Mouse (Mus musculus) G1E (cell line): ENCODE measurements around the gene Ppp1r35. TPM values are rescaled to one million over a fixed set of nuclear protein-coding genes. Genes with fewer than 3 reads are reported as not detected.
"Not testable (repeated sequence)": the region's sequence is repeated elsewhere in the genome, so short reads cannot be mapped to it uniquely, and the experiment has no call there.

Experiments used
- ATAC-seq: 2 replicates; pipeline ENCODE4 v1.8.0; 2016; ENCODE audit warnings: mild to moderate bottlenecking; ENCODE audit not compliant: insufficient number of reproducible peaks, poor library complexity, low FRiP score, severe bottlenecking; ENCODE audit errors: extremely low read depth
- DNase-seq: peaks from one replicate; pipeline ENCODE4 v3.0.0; 2012; ENCODE audit warnings: low spot score
- H3K27me3 ChIP-seq: 2 replicates; pipeline ENCODE4 v1.6.1; 2012; ENCODE audit warnings: mild to moderate bottlenecking, low read length, inconsistent platforms; ENCODE audit not compliant: insufficient read depth
- H3K36me3 ChIP-seq: replicated peaks from 2 replicates; pipeline ENCODE3; 2012; ENCODE audit warnings: mild to moderate bottlenecking, inconsistent platforms
- H3K4me1 ChIP-seq: 2 replicates; pipeline ENCODE4 v1.6.1; 2012; ENCODE audit warnings: low read depth, low read length, inconsistent platforms, mixed read lengths; ENCODE audit not compliant: insufficient read depth
- H3K4me3 ChIP-seq: 2 replicates; pipeline ENCODE4 v1.5.1; 2012; ENCODE audit warnings: low read depth, mild to moderate bottlenecking, inconsistent platforms, low read length, moderate library complexity, mixed read lengths
- H3K9me3 ChIP-seq: replicated peaks from 2 replicates; pipeline ENCODE4 v1.6.1; 2012; ENCODE audit warnings: inconsistent platforms
- CTCF ChIP-seq: IDR thresholded peaks from 2 replicates; pipeline ENCODE4 v1.5.1; 2012; ENCODE audit warnings: low read depth, low read length, inconsistent platforms, mixed read lengths
- GATA1 ChIP-seq: IDR thresholded peaks from 2 replicates; pipeline ENCODE4 v1.6.1; 2012; ENCODE audit warnings: borderline replicate concordance, low read length, inconsistent platforms, mixed read lengths
- GATA2 ChIP-seq: IDR thresholded peaks from 2 replicates; pipeline ENCODE4 v1.6.1; 2012; ENCODE audit warnings: low read depth, low read length, inconsistent platforms, borderline replicate concordance
- POLR2AphosphoS5 ChIP-seq: IDR thresholded peaks from 2 replicates; pipeline ENCODE4 v1.6.1; 2012; ENCODE audit warnings: low read depth, low read length, inconsistent platforms; ENCODE audit not compliant: insufficient replicate concordance
- TAL1 ChIP-seq: conservative IDR thresholded peaks from 2 replicates; pipeline ENCODE4 v1.6.1; 2012; ENCODE audit warnings: low read depth, low read length, inconsistent platforms, mixed read lengths
- polyA plus RNA-seq: library from polyadenylated mRNA; stranded (reverse); fragments of >175 nt; gene quantifications from 2 replicates; pipeline ENCODE4 v1.2.3, GENCODE M21; 2012
- total RNA-seq, 2 experiments: library from RNA; stranded (forward) in 1 of 2; stranded (reverse) in 1 of 2; fragments of 200-1000 nt in 1 of 2; fragments of >200 nt in 1 of 2; fragmentation: Nextera tagmentation in 1 of 2; gene quantifications; 2 replicates each; pipeline ENCODE4 v1.2.3; 2014 to 2017

Ppp1r35 gene
- total and polyA plus RNA-seq, 3 experiments, result 35.6 to 202 (median 121) TPM

DNA sequence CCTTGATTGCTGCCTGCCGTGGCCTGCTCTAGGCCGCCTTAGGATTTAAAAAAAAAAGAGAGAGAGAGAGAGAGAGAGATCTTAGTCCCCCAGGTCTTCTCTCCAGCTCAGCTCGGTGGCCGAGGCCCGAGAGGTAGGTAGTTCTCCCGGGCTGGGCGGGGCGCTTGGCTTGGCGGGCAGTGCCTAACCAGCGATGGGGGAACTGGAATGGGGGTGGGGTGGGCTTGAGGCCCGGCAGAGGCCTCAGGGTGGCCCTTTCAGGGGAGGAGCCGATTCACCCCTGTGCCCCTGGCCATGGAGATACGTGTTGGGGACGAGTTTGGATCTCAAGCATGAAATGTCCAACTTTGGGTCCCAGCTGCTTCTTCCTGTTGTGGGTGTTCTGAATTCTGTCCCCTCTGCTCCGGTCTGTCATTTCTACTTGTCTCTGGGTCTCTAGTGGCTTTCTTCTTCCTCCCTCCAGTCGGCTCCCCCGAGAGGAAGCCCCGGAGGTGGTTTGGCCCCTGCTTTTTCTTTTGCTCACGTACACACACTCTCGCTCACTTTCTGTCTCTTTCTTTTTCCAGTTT lies 32.3 kb upstream of the Ppp1r35 start:
- no peak for TF ChIP-seq TAL1
- no peak for TF ChIP-seq GATA2
- TF ChIP-seq GATA1, result no peak
- no peak for TF ChIP-seq POLR2AphosphoS5
- no peak for TF ChIP-seq CTCF
- no peaks in the 10 kb centered on the region for H3K9me3 ChIP-seq
- peak; percentile 80 for DNase-seq
- H3K27me3 ChIP-seq, result no peaks in the 10 kb centered on the region
- H3K4me1 ChIP-seq, result peaks cover 66% of the 10 kb centered on the region
- ATAC-seq, result peak; percentile 29
- H3K4me3 ChIP-seq, result peak overlapping the region; percentile 88
- H3K36me3 ChIP-seq, result peaks cover 38% of the 10 kb centered on the region

DNA sequence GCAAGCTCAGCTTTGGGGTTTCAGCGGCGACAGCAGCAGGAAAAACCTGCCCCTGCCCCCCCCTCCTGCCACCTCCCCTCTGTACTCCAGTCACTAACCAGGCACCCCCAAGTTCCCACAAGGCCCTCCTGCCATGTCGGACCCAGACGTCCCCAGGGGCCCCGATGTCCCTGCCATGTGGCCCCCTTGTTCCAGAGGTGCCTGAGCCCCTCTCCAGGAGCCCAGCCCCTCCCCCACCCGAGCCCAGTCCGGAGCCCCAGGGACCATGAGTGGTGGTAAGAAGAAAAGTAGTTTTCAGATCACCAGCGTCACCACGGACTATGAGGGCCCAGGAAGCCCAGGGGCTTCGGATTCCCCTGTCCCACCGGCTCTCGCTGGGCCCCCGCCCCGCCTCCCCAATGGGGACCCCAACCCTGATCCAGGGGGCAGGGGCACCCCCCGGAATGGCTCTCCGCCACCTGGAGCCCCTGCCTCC lies 31.8 kb upstream of the Ppp1r35 start:
- ATAC-seq (no peak), DNase-seq (no peak)
- H3K4me3 ChIP-seq, result peak overlapping the region; percentile 88
- H3K36me3 ChIP-seq, result peaks cover 43% of the 10 kb centered on the region
- H3K27me3 ChIP-seq, result no peaks in the 10 kb centered on the region
- H3K4me1 ChIP-seq, result peaks cover 66% of the 10 kb centered on the region
- no peaks in the 10 kb centered on the region for H3K9me3 ChIP-seq
- TF ChIP-seq GATA1, result no peak
- no peak for TF ChIP-seq TAL1
- TF ChIP-seq POLR2AphosphoS5, result no peak
- TF ChIP-seq CTCF, result no peak
- TF ChIP-seq GATA2, result no peak

GRCm38 (mm10) chr5:137747326-137747961 lies 31.2 kb upstream of the Ppp1r35 start:
- Histone ChIP-seq H3K36me3 (peaks cover 49% of the 10 kb centered on the region), H3K9me3 (no peaks in the 10 kb centered on the region), H3K4me1 (peaks cover 68% of the 10 kb centered on the region), H3K4me3 (peak overlapping the region; percentile 88), H3K27me3 (no peaks in the 10 kb centered on the region)
- no peak; the same call in 1 of the 2 replicates for ATAC-seq
- no peak for TF ChIP-seq GATA1
- TF ChIP-seq GATA2, result no peak
- DNase-seq, result peak; percentile 59

- no peak for ATAC-seq
These were observed 30.4 kb upstream of the Ppp1r35 start for GRCm38 (mm10) chr5:137748130-137748770.

GRCm38 (mm10) chr5:137749196-137749836 lies 29.3 kb upstream of the Ppp1r35 start:
- H3K36me3 ChIP-seq, result peaks cover 67% of the 10 kb centered on the region
- ATAC-seq, result no peak
- H3K27me3 ChIP-seq, result no peaks in the 10 kb centered on the region
- TF ChIP-seq POLR2AphosphoS5 (no peak), CTCF (no peak), GATA2 (no peak), GATA1 (no peak), TAL1 (no peak)
- DNase-seq, result peak; percentile 57
- peaks cover 80% of the 10 kb centered on the region for H3K4me1 ChIP-seq
- H3K9me3 ChIP-seq, result no peaks in the 10 kb centered on the region
- H3K4me3 ChIP-seq, result peak overlapping the region; percentile 88

More at GRCm38 (mm10) chr5:137748130-137748770, 30.4 kb upstream of the Ppp1r35 start:
- H3K36me3 ChIP-seq, result peaks cover 57% of the 10 kb centered on the region
- H3K9me3 ChIP-seq, result no peaks in the 10 kb centered on the region
- H3K4me3 ChIP-seq, result peak overlapping the region; percentile 88
- H3K27me3 ChIP-seq, result no peaks in the 10 kb centered on the region
- peaks cover 69% of the 10 kb centered on the region for H3K4me1 ChIP-seq
- no peak for TF ChIP-seq GATA1
- TF ChIP-seq TAL1, result no peak
- TF ChIP-seq POLR2AphosphoS5, result no peak
- TF ChIP-seq GATA2, result no peak
- TF ChIP-seq CTCF, result no peak
- peak; percentile 79 for DNase-seq

DNA sequence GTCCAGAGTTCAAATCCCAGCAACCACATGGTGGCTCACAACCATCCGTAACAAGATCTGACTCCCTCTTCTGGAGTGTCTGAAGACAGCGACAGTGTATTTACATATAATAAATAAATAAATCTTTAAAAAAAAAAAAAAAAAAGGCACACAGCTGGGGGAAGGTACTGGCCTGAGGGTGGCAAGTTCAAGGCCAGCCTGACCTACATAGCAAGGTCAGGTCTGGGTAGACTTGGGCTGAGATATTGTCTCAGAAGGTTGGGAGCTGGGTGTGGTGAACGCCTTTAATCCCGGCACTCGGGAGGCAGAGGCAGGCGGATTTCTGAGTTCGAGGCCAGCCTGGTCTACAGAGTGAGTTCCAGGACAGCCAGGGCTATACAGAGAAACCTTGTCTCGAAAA lies 28.4 kb upstream of the Ppp1r35 start:
- not testable (repeated sequence) for DNase-seq, H3K9me3 ChIP-seq, H3K27me3 ChIP-seq, H3K4me3 ChIP-seq, ATAC-seq
- Histone ChIP-seq H3K36me3 (peaks cover 72% of the 10 kb centered on the region), H3K4me1 (peaks cover 75% of the 10 kb centered on the region)
